Mouse (Mus musculus): ENCODE results near the gene Ttc9c. TPM values are rescaled to one million over a fixed set of nuclear protein-coding genes. Genes with fewer than 3 reads are reported as not detected.
"Not testable (repeated sequence)": the region's sequence is repeated elsewhere in the genome, so short reads cannot be mapped to it uniquely, and the experiment has no call there.

Gene Ttc9c
- polyA plus RNA-seq, 1 experiment from 2014 or later = 53.0 TPM

DNA sequence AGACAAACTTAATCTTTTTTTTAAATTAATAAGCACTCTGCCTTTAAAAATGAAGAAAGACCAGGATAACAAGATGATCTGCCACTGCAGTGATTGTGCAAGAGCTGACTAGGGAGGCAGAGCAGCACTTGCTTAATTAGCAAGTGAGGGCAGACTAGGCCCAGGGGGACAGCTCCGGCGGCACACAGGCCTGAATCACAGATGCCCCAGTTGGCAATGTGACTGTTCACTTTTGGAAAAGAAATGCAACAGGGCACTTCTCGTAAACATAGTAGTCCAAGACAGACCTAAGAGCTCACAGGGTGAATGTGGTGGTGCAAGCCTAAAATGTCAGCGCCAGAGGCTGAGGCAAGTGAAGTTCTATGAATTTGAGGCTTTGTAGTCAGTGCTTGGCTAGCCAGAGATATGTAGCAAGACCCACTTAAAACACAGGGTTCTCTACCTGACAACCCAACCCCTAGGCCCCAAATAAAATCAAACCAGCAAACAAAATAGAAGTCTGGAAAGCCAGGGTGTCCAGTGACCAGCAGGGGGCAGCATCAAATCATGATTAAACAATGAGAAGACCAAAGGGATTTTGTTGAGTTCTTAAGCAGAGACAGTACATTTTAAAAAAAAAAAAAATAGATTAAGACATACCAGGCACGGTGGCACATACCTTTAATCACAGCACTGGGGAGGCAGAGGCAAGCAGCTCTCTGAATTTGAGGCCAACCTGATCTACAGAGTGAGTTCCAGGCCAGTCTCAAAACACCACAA, 25.4 kb upstream of the Ttc9c start:
- H3K9me3 ChIP-seq (ENCODE audit: low read length) = no peaks in the 10 kb centered on the region
- peaks cover 16% of the 10 kb centered on the region for H3K4me1 ChIP-seq (ENCODE audit: insufficient read depth, low read length)
- no peak overlapping the region for H3K4me3 ChIP-seq (ENCODE audit: low read length)
- peaks cover 28% of the 10 kb centered on the region for H3K36me3 ChIP-seq (ENCODE audit: insufficient read depth, low read length)
- H3K4me2 ChIP-seq (replicated peaks; ENCODE audit: low read depth, low read length) = no peak overlapping the region
- H3K27me3 ChIP-seq (ENCODE audit: insufficient read depth, low read length) = no peaks in the 10 kb centered on the region
- 74% methylated on average over 5 of the region's 5 CpGs for WGBS
- ATAC-seq (ENCODE audit: low FRiP score, low TSS enrichment) = no peak
- no peak overlapping the region for H3K9ac ChIP-seq (replicated peaks; ENCODE audit: low read length)
- H3K27ac ChIP-seq (ENCODE audit: low read length) = no peak overlapping the region

DNA sequence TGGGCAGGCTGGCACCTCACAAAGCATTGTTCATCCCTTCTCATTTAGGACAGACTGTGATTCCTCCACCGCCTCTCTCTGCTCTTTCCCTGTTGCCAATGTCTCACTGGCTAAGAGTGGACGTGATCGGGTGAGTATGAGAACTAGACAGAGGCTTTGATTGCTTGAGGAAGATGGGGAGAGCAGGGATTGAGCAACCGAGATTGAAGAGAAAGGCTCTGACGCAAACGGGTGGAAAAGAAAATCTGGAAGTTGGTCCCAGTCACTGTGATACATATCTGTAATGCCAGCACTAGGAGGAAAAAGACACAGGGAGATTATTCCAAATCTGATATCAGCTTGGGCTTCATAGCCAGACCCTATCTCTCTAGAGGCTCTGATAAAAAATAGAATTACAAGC, 23.8 kb upstream of the Ttc9c start:
- Histone ChIP-seq H3K36me3 (ENCODE audit: insufficient read depth, low read length) (peaks cover 28% of the 10 kb centered on the region), H3K4me3 (ENCODE audit: low read length) (no peak overlapping the region), H3K9ac (replicated peaks; ENCODE audit: low read length) (no peak overlapping the region), H3K4me2 (replicated peaks; ENCODE audit: low read depth, low read length) (no peak overlapping the region), H3K4me1 (ENCODE audit: insufficient read depth, low read length) (peaks cover 32% of the 10 kb centered on the region), H3K27ac (ENCODE audit: low read length) (no peak overlapping the region), H3K9me3 (ENCODE audit: low read length) (no peaks in the 10 kb centered on the region), H3K27me3 (ENCODE audit: insufficient read depth, low read length) (no peaks in the 10 kb centered on the region)
- WGBS = 87% methylated on average over 6 of the region's 6 CpGs
- no peak for ATAC-seq (ENCODE audit: low FRiP score, low TSS enrichment)

DNA sequence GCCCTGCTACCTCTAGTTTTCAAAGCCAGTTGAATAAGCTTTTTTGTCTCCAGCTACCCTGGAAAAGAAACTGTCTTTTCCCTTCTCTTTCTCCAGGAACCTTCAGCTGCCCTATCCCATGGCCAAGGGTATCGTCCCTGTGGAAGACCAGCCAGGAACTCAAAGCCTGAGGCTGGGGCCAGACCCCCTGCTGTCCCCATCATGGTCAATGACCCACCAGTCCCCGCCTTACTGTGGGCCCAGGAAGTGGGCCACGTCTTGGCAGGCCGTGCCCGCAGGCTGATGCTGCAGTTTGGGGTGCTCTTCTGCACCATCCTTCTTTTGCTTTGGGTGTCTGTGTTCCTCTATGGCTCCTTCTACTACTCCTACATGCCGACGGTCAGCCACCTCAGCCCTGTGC, 21.9 kb upstream of the Ttc9c start:
- H3K4me2 ChIP-seq (replicated peaks; ENCODE audit: low read depth, low read length) = peak overlapping the region; percentile 76
- no peak for ATAC-seq (ENCODE audit: low FRiP score, low TSS enrichment)
- peaks cover 32% of the 10 kb centered on the region for H3K4me1 ChIP-seq (ENCODE audit: insufficient read depth, low read length)
- 92% methylated on average over 7 of the region's 7 CpGs for WGBS
- no peaks in the 10 kb centered on the region for H3K27me3 ChIP-seq (ENCODE audit: insufficient read depth, low read length)
- H3K4me3 ChIP-seq (ENCODE audit: low read length) = peak overlapping the region; percentile 59
- H3K27ac ChIP-seq (ENCODE audit: low read length) = peak overlapping the region; percentile 17; the same call in 1 of the 2 replicates
- H3K36me3 ChIP-seq (ENCODE audit: insufficient read depth, low read length) = peaks cover 15% of the 10 kb centered on the region; the same call in 1 of the 2 replicates
- H3K9me3 ChIP-seq (ENCODE audit: low read length) = no peaks in the 10 kb centered on the region
- peak overlapping the region; percentile 68 for H3K9ac ChIP-seq (replicated peaks; ENCODE audit: low read length)

GRCm38 (mm10) chr19:8839908-8840791, 21.0 kb upstream of the Ttc9c start:
- Histone ChIP-seq H3K27ac (ENCODE audit: low read length) (peak overlapping the region; percentile 37; the same call in 1 of the 2 replicates), H3K9me3 (ENCODE audit: low read length) (no peaks in the 10 kb centered on the region), H3K36me3 (ENCODE audit: insufficient read depth, low read length) (peaks cover 15% of the 10 kb centered on the region), H3K27me3 (ENCODE audit: insufficient read depth, low read length) (no peaks in the 10 kb centered on the region), H3K4me1 (ENCODE audit: insufficient read depth, low read length) (peaks cover 32% of the 10 kb centered on the region), H3K4me2 (replicated peaks; ENCODE audit: low read depth, low read length) (peak overlapping the region; percentile 76), H3K9ac (replicated peaks; ENCODE audit: low read length) (peak overlapping the region; percentile 68), H3K4me3 (ENCODE audit: low read length) (peak overlapping the region; percentile 59)
- ATAC-seq (ENCODE audit: low FRiP score, low TSS enrichment) = peak; percentile 73
- WGBS = 23% methylated on average over 29 of the region's 29 CpGs

- H3K27me3 ChIP-seq (ENCODE audit: insufficient read depth, low read length) = no peaks in the 10 kb centered on the region
- 54% methylated on average over 11 of the region's 11 CpGs for WGBS
- no peak for ATAC-seq (ENCODE audit: low FRiP score, low TSS enrichment)
Measured at GRCm38 (mm10) chr19:8839103-8839907, 20.2 kb upstream of the Ttc9c start, which contains the start of gene Gng3. Gene Gng3 (minus strand): TSS chr19:8839194.

GRCm38 (mm10) chr19:8838041-8838730, 19.1 kb upstream of the Ttc9c start:
- H3K36me3 ChIP-seq (ENCODE audit: insufficient read depth, low read length) = peaks cover 32% of the 10 kb centered on the region
- H3K4me3 ChIP-seq (ENCODE audit: low read length) = peak overlapping the region; percentile 55
- H3K9ac ChIP-seq (replicated peaks; ENCODE audit: low read length) = peak overlapping the region; percentile 87
- H3K4me2 ChIP-seq (replicated peaks; ENCODE audit: low read depth, low read length) = peak overlapping the region; percentile 90
- 22% methylated on average over 15 of the region's 15 CpGs for WGBS
- no peaks in the 10 kb centered on the region for H3K27me3 ChIP-seq (ENCODE audit: insufficient read depth, low read length)
- no peaks in the 10 kb centered on the region for H3K9me3 ChIP-seq (ENCODE audit: low read length)
- peak; percentile 23 for ATAC-seq (ENCODE audit: low FRiP score, low TSS enrichment)
- H3K4me1 ChIP-seq (ENCODE audit: insufficient read depth, low read length) = peaks cover 32% of the 10 kb centered on the region
- H3K27ac ChIP-seq (ENCODE audit: low read length) = peak overlapping the region; percentile 99

More at GRCm38 (mm10) chr19:8839103-8839907, 20.2 kb upstream of the Ttc9c start, which contains the start of gene Gng3:
- Histone ChIP-seq H3K9me3 (ENCODE audit: low read length) (no peaks in the 10 kb centered on the region), H3K4me1 (ENCODE audit: insufficient read depth, low read length) (peaks cover 32% of the 10 kb centered on the region), H3K36me3 (ENCODE audit: insufficient read depth, low read length) (peaks cover 22% of the 10 kb centered on the region), H3K4me3 (ENCODE audit: low read length) (peak within 1 kb of the TSS; percentile 55), H3K27ac (ENCODE audit: low read length) (peak within 1 kb of the TSS; percentile 99), H3K4me2 (replicated peaks; ENCODE audit: low read depth, low read length) (peak within 1 kb of the TSS; percentile 90), H3K9ac (replicated peaks; ENCODE audit: low read length) (peak within 1 kb of the TSS; percentile 87)

- no peaks in the 10 kb centered on the region for H3K9me3 ChIP-seq (ENCODE audit: low read length)
- H3K27me3 ChIP-seq (ENCODE audit: insufficient read depth, low read length) = no peaks in the 10 kb centered on the region
- ATAC-seq (ENCODE audit: low FRiP score, low TSS enrichment) = peak; percentile 79
- peak within 1 kb of the TSS; percentile 90 for H3K4me2 ChIP-seq (replicated peaks; ENCODE audit: low read depth, low read length)
- peaks cover 32% of the 10 kb centered on the region for H3K4me1 ChIP-seq (ENCODE audit: insufficient read depth, low read length)
- peak within 1 kb of the TSS; percentile 99 for H3K27ac ChIP-seq (ENCODE audit: low read length)
- peak within 1 kb of the TSS; percentile 87 for H3K9ac ChIP-seq (replicated peaks; ENCODE audit: low read length)
- H3K36me3 ChIP-seq (ENCODE audit: insufficient read depth, low read length) = peaks cover 35% of the 10 kb centered on the region
- WGBS = 1% methylated on average over 36 of the region's 38 CpGs
- peak within 1 kb of the TSS; percentile 55 for H3K4me3 ChIP-seq (ENCODE audit: low read length)
Measured at GRCm38 (mm10) chr19:8837251-8837791, 18.2 kb upstream of the Ttc9c start, which contains the start of gene Bscl2. Gene Bscl2 (plus strand): TSS chr19:8837467.

GRCm38 (mm10) chr19:8836327-8836726, 17.2 kb upstream of the Ttc9c start:
- H3K4me1 ChIP-seq (ENCODE audit: insufficient read depth, low read length) = peaks cover 32% of the 10 kb centered on the region
- H3K9ac ChIP-seq (replicated peaks; ENCODE audit: low read length); ATAC-seq (ENCODE audit: low FRiP score, low TSS enrichment); H3K9me3 ChIP-seq (ENCODE audit: low read length); H3K27ac ChIP-seq (ENCODE audit: low read length); H3K4me3 ChIP-seq (ENCODE audit: low read length); H3K4me2 ChIP-seq (replicated peaks; ENCODE audit: low read depth, low read length); H3K27me3 ChIP-seq (ENCODE audit: insufficient read depth, low read length): not testable (repeated sequence)
- H3K36me3 ChIP-seq (ENCODE audit: insufficient read depth, low read length) = peaks cover 45% of the 10 kb centered on the region
- WGBS = 97% methylated on average over 10 of the region's 10 CpGs

Data from kidney, embryonic 16.5 days (tissue).